Mouse (Mus musculus) fat pad, adult 2 months (tissue): ENCODE measurements around the gene Ank2.

Experiments used
- DNase-seq: peaks from one replicate; pipeline ENCODE4 v3.0.0-alpha.2; 2011; ENCODE audit warnings: low read depth, low spot score; ENCODE audit errors: extremely low read depth

Gene Ank2

DNA sequence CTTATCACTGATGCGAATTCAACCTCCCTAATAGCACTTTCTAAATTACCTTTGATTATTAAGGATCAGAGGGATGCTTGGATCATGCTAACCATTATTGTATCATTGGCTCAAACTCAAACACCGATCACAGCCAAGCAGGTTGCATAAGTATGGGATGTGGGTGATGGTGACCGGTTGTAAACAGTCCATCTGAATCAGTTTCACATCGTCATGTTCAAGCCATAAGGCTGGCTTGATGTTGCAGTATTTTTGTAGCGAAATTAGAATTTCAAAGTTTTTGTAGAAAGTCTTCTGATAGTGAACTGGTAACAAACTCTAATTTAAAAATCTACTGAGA, 310.4 kb downstream of the Ank2 start:
- DNase-seq = no peak

DNA sequence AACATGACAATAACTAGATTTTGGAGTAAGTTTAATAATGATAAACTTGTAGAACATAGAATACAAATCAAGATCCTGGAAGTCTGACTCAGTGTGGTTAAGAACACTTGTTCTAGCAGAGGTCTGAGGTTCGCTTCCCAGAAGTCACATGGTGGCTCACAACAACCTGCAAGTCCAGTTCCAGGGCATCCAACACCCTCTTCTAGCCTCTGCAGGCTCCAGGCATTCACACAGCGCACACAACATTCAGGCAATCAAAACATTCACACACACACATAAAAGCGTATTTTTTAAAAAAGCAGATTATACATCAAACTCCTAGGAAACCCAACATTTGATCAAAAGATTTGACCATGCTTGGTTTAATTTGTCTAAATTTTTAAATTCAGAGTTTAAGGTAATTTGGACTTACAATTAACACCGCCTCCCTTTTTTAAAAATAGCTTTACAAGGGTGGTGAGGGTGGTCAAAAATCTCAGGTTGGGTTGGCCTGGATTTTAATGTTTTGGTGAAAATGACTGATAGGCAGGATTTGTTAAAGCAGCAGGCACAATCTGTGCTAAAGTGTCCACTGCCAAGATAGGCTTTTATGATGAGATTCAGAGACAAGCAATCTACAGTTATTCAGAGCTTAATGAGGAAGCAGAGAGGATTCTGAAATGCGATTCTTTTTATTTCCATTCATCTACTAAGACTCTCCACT, 310.9 kb downstream of the Ank2 start:
- DNase-seq = no peak

DNA sequence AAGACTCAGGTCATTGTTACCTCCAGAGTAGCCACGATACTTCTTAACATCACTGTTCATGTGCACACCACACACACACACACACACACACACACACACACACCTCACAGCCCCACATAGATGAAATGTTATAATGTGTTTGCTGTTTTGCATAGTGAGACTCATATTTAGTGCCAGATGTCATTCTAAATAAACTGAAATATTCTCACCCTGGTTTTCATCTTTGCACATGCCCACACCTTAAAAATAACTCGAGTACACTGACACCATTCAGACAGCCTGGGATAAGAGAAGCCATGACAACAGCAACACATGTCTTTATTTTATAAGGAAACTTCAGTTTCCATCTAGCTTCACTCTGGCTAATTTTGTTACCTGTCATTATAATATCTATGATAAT, 312.1 kb downstream of the Ank2 start:
- no peak for DNase-seq

DNA sequence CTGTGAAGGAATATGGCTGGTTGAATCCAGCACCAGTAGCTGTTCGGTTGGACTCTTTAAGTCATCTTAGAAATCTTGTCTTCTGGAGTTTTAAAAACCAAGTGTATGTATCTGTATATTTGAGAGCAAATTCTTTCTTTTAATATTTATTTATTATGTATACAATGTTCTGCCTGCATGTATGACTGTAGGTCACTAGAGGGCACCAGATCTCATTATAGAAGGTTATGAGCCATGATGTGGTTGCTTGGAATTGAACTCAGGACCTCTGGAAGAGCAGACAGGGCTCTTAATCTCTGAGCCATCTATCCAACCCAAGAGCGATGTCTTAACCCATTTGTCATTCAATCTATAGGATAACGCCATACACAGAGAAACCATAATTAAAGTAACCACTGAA, 312.9 kb downstream of the Ank2 start:
- no peak for DNase-seq

DNA sequence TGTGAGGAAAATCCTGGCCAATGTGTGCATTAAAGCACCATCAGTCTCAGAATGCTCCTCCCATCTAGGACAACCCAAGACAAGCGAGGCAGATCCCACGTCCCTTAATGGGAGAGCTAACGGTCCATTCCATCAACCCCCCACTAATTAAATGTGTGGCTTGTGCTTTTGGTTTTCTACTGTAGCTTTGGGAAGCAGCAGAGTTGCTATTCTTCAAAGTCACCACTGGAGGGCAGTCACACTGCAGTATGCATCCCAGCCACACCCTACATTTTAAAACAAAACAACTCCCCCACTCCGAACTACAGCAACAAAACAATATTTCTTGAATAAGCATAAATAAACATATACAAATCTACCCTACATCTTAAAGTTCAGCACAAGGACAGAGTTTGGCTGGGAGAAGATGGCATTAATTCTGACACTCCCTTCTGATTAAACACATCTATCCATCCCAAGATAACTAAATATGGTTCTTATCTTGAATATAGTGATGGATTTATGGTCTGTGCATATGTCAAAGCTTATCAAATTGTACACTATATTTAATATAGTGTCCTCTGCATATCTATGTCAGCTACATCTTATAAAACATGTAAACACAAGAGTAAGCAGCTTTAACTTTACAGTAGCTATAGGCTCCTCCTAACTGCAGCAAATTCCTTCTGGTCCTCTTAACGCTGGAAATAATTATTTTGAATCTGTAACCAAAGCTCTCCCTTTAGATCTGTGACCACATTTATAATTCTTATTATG, 315.0 kb downstream of the Ank2 start:
- DNase-seq = no peak

DNA sequence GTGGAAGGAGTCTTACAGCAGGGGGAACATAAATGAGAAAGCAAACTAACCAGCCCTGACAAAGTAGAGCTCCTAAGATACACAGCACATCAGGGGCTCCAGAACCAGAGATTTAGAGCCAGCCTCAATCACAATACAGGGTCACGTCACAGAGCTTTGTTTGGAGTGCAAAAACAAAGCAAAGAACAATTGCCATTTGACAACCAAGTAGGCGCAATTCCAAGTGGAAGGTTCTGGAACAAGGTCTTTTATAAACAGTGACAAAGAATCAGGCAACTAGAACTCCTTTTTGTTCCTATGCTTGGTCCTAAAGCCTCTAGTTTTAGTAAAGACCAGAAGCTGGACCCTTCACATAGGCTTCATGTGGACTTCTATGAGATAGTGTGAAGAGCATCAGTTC, 326.5 kb downstream of the Ank2 start:
- no peak for DNase-seq

DNA sequence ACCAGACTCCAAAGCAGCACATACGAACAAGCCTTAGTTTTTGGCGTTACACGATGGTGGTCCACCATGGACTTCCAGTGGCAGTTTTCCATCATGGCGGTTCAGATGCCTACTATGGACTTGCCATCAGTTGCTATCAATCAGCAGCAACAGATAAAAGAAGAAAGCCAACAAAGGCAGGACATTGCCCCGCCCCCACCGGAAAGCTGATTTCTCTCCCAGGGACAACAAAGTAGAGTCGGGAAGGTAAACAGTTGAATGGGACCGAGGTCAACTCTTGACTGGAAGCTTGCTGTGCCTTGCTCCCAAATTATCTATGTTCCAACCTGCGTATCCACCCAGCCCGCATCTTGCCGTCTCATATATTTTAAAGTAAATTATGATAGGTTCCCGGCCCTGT, 328.9 kb downstream of the Ank2 start:
- no peak for DNase-seq

DNA sequence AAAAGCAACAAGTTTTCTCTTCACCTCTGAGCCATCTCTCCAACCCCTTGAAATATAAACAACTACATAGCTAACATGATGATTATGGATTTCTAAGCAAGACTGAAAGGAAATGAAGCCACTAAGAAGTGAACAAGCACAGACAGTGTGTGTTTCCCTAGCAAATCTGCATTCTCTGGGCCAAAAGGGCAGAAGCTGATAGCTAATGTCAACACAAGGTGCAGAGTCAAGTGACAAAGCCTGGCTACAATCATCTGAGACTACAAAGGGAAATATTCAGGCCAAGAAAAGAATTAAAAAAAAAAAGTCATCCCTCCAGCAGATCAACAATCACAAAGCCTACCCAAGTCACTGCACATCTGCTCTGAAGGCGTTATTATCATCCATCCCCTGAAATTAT, 330.0 kb downstream of the Ank2 start:
- DNase-seq = no peak

DNA sequence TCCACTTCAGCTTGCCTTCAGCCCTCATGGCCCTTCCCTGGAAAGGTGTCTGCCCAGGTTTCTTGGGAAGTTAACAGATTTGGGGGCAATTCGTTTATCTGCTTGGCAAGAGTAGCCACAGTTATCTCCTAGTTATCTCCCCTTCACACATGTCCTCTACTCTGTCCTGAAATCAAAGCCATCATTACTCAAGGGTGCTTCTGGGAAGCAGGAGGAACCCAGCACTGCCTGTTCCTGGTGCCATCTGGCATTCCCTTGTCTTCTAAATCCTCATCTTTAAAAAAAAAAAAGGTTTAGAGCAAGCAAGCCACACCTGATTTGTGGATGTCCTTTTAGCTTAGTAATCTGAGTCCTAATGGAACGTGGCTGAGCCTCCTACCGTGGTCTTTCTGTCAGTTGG, 335.4 kb downstream of the Ank2 start:
- DNase-seq = no peak

DNA sequence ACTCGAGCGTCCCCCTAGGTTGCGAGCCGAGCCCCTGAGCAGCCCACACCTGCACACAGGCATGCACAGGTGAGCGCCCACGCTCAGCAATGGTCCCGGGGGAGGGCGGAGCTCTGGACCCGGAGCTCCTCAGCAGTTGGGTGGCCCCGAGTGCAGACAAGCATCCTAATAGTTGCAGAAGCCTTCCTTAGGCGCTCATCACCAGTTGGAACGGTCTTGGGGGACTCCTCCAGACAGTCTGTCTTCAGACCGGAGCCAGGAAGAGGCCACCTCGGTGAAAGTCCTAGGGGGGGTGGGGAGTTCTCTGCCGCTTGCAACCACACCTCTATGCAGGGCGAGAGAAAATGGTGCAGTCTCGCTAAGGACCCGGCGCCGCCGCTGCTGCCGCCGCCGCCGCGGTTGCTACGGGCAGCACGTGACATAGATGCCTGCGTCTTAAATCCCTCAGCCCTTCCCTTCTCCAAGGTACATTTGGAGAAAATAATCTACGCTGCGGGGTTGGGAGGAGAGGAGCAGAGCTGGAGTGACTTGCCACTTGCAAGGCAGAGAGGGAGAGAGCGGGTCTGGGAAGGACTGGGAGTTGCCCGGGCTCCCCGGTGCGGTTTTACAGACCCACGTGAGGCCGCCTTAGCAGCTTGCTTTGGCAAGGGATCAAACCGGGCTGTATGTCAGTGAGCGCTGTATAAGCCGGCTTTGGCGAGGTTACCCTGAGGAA, 337.0 kb downstream of the Ank2 start:
- no peak for DNase-seq

DNA sequence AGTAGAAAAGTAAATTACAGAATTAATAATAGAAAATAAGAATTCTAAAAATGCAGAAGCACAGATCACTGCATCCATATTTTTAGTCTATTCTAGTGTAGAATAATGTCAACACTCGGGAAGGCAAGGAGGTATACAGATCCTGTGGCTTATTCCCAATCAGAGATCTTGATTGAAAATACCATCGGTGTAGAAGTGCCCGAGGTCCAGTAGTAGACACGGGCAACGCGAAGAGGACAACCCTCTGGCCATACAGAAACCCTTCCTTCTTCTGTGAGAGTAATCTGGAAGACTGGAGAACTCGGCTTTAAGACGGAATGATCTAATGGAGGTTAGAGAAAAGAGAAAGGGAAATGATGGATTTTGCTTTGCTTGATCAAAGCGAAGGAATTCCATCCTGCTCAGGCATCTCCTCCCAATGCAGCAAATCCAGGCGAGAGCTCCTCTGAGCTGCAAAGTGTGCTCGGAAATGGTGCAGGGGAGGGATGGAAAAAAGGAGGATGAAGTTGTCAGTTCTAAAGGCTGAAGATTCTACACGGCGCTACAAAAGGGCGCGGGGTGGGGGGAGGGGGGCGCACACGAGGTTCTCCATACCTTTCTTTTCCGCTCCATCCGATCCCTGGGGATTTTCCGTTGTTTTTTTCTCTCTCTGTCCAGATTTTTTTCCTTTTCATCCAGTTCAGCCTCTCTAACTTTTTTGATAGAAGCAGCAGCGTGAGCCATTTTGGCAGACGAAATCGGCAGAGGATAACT, 337.9 kb downstream of the Ank2 start:
- no peak for DNase-seq

DNA sequence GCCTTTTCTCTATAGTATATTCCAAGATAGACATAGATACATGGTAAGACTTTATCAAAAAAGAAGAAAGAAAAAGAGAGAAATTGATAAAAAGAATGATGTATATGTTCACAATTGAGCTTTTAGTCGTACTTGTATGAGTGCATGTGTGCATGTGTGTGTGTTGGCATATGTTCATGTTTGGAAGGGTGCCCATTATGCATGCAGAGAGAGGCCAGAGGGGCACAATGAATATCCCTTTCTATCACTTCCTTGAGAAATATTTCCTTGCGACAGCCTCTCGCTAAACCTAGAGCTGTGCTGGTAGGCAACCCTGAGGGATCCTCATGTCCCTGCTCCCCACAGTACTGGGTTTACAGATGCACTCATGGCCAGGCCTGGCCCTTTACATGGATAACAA, 341.4 kb downstream of the Ank2 start:
- DNase-seq = no peak

DNA sequence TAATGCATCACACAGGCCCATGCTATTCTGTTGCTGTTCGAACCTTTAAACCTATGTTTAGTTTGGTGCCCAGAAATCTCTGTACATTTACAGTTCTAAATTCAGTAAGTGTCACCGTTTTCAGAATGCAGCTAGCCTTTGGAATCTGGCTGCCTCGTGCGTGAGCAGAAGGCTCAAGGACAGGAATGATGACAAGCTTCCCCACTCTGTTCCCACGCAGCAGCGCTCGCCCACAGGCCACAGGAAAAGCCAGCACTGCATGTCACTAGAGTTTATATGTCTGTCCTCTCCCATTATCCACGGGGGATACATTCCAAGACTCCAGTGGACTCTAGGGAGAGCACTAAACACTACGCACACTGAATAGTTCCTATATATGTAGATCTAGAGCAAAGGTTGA, 343.1 kb downstream of the Ank2 start:
- no peak for DNase-seq

DNA sequence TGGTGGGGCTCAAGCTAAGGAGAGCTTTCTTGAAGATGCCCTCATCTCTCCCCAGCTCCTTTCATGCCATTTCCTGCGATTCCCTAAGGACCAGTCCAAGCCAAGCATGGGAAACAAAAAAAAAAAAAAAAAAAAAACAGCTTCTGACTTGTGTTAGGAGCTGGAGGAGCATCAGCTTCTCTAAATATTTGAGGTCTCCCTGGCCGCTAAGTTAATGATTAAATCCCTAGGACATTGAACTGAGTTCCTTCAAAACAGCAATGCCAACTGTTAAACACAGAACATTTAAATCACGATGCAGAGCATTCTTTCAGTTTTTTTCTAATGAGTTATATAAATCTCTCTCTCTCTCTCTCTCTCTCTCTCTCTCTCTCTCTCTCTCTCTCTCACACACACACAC, 345.3 kb downstream of the Ank2 start:
- DNase-seq = no peak

DNA sequence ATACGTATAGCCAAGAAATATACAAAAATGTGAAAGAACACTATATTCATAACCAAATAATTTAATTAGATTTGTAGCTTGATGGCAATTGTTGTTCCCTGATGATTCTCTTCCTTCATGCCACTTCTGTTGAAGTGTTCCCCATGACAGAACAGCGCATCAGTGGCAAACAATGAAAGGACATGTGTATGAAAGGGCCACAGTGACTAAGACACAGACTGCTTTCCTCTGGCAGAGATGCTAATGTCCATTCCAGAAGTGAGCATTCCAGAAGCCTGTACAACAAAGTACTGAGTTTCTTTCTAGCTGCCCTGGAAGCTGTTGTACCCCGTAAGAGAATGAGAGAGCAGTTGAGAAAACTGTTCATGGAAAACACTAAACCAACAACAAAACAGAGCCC, 345.7 kb downstream of the Ank2 start:
- no peak for DNase-seq

DNA sequence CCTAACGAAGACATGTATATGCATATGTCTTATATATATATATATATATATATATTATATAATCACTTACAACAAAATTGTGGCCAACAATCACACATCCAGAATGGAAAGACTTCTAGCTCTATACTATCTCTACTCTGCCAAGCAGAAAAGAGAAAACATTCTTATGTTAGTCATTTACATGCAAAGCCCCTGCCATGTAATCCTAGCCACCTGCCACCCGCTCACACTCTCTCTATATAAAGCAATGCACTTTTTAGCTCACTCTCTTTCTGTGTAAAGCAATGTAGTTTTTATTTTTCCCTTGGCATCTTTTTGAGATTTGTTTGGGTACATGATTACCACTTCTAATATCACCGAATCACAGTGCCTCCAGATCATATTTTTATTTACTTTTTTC, 350.5 kb downstream of the Ank2 start:
- DNase-seq = no peak

DNA sequence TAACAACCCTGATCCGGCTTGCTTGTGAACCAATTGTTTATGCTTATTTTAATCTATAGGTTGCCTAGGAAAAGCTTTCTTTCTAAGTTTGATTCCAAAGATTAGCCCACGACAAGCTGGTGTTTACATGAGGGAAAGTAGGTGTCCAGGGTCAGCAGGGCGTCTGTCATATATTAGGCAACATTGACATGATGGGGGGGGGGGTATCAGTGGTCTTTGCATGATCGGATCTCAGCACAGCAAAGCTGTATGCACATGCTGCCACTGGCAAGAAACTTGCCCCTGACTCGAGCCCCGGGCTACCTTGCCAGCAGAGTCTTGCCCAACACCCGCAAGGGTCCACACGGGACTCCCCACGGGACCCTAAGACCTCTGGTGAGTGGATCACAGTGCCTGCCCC, 358.6 kb downstream of the Ank2 start:
- no peak for DNase-seq

DNA sequence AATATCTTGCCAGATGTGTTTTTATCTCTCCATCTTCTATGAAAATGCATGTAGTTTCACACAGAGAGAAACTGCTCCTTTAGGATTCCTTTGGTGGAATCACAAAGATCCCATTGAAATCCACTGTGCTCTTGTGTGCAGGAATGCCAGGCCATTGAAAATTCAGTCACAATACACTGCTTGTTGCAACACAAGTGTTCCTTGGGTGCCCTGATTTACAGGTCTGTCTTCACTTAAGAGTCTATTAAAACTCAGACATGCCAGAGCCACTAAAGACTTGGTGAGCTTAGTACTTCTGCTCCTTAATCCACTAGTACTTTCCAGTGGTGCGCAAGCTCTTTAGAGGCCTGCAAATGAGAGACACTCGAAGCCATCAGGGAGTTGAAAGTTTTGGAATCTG, 359.5 kb downstream of the Ank2 start:
- DNase-seq = no peak

DNA sequence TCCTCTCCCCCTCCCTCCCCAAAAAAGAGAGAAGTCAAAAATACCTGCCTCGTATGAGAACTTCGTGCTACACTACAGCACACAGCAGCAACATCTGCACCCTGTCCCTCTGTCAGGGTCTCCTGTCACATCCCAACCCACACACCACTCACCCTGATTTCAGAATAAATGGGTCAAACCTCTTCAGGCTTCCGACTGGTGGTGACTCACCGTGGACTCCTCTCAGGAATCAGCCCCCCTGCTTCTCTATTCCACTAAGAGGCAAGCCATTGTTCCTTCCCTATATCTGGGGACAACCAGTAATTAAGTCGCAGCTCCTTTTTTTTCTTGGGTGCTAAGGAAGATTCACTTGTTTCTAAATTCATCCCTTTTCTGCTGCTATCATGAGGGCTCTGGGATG, 361.6 kb downstream of the Ank2 start:
- DNase-seq = no peak

DNA sequence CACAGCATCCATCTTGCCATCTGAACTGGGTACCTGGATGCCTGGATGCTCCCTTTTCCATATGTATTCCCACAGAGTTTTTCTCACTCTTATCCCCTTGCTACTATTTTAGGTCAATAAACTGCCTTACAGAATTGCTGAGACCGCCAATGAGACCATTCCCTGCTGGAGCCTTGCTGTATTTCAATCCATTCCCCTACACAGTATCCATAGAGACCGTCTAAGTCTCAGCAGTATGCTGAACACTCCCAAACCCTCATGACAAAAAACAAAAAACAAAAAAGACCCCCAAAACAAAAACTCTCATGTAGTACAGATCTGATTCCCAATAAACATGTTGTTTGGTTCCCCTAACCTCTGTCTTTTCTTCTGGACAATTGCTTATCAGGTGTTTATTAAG, 365.1 kb downstream of the Ank2 start:
- DNase-seq = no peak

DNA sequence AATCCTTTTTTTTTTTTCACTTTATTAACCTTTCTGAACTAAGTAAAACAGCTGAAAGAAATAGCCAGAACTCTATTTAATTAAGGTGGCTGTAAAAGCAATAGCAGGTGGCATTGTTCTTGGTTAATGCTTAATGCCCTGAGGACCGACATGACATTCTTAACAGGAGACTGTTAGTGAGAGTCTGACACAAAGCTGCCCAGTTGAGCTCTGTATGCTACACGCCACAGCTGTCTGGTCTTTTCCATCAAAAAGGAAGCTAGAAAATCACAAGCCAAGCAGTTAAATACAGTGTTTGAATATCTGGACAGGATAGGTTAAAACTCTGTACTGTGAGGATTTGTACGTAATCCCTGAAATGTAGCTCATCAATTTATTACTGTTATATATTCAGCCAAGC, 368.1 kb downstream of the Ank2 start:
- DNase-seq = no peak
